Mouse (Mus musculus): ENCODE results near the gene Ctso. TPM values are rescaled to one million over a fixed set of nuclear protein-coding genes. Genes with fewer than 3 reads are reported as not detected.

Gene Ctso
- polyA plus RNA-seq, 1 experiment from 2014 or later = 25.7 TPM

- no peaks in the 10 kb centered on the region for H3K27me3 ChIP-seq (ENCODE audit: insufficient read depth, low read length)
- TF ChIP-seq CTCF (IDR thresholded peaks at IDR 0.05; ENCODE audit: low read depth) = no peak
- 87% methylated on average over 3 of the region's 3 CpGs for WGBS
These were observed 15.0 kb upstream of the Ctso start for GRCm38 (mm10) chr3:81917354-81917935.

GRCm38 (mm10) chr3:81918215-81918614 is 14.2 kb upstream of the Ctso start:
- no peak for DNase-seq (ENCODE audit: low spot score)
- no peak overlapping the region for H3K4me2 ChIP-seq (ENCODE audit: low read length)
- no peak overlapping the region for H3K9ac ChIP-seq (ENCODE audit: low read depth, low read length)
- no peaks in the 10 kb centered on the region for H3K4me1 ChIP-seq (replicated peaks; ENCODE audit: insufficient read depth, low read length)
- no peak for TF ChIP-seq CTCF (IDR thresholded peaks at IDR 0.05; ENCODE audit: low read depth)
- no peak overlapping the region for H3K27ac ChIP-seq
- WGBS = 86% methylated on average over 8 of the region's 8 CpGs
- no peak overlapping the region for H3K4me3 ChIP-seq (replicated peaks; ENCODE audit: low read depth, low read length)
- no peaks in the 10 kb centered on the region for H3K9me3 ChIP-seq (replicated peaks; ENCODE audit: low read length)
- no peak for ATAC-seq (replicated peaks; ENCODE audit: low FRiP score, low read depth)
- H3K36me3 ChIP-seq (ENCODE audit: insufficient read depth, low read length) = no peaks in the 10 kb centered on the region
- no peaks in the 10 kb centered on the region for H3K27me3 ChIP-seq (ENCODE audit: insufficient read depth, low read length)

More at GRCm38 (mm10) chr3:81917354-81917935, 15.0 kb upstream of the Ctso start:
- no peak overlapping the region for H3K4me2 ChIP-seq (ENCODE audit: low read length)
- no peaks in the 10 kb centered on the region for H3K4me1 ChIP-seq (replicated peaks; ENCODE audit: insufficient read depth, low read length)
- DNase-seq (ENCODE audit: low spot score) = no peak
- H3K36me3 ChIP-seq (ENCODE audit: insufficient read depth, low read length) = no peaks in the 10 kb centered on the region
- ATAC-seq (replicated peaks; ENCODE audit: low FRiP score, low read depth) = no peak
- H3K9me3 ChIP-seq (replicated peaks; ENCODE audit: low read length) = no peaks in the 10 kb centered on the region
- no peak overlapping the region for H3K9ac ChIP-seq (ENCODE audit: low read depth, low read length)
- H3K4me3 ChIP-seq (replicated peaks; ENCODE audit: low read depth, low read length) = no peak overlapping the region
- H3K27ac ChIP-seq = no peak overlapping the region

GRCm38 (mm10) chr3:81919681-81920080 is 12.7 kb upstream of the Ctso start:
- DNase-seq (ENCODE audit: low spot score) (no peak), ATAC-seq (replicated peaks; ENCODE audit: low FRiP score, low read depth) (no peak)
- no peaks in the 10 kb centered on the region for H3K27me3 ChIP-seq (ENCODE audit: insufficient read depth, low read length)
- H3K4me1 ChIP-seq (replicated peaks; ENCODE audit: insufficient read depth, low read length) = no peaks in the 10 kb centered on the region
- no peak overlapping the region for H3K4me3 ChIP-seq (replicated peaks; ENCODE audit: low read depth, low read length)
- WGBS = 61% methylated on average over 3 of the region's 3 CpGs
- no peaks in the 10 kb centered on the region for H3K36me3 ChIP-seq (ENCODE audit: insufficient read depth, low read length)
- H3K9me3 ChIP-seq (replicated peaks; ENCODE audit: low read length) = no peaks in the 10 kb centered on the region
- no peak overlapping the region for H3K9ac ChIP-seq (ENCODE audit: low read depth, low read length)
- H3K27ac ChIP-seq = no peak overlapping the region
- H3K4me2 ChIP-seq (ENCODE audit: low read length) = no peak overlapping the region
- TF ChIP-seq CTCF (IDR thresholded peaks at IDR 0.05; ENCODE audit: low read depth) = no peak

GRCm38 (mm10) chr3:81922910-81923309 is 9.5 kb upstream of the Ctso start:
- ATAC-seq (replicated peaks; ENCODE audit: low FRiP score, low read depth) (no peak; the same call in 1 of the 2 replicates), DNase-seq (ENCODE audit: low spot score) (no peak)
- H3K36me3 ChIP-seq (ENCODE audit: insufficient read depth, low read length) = no peaks in the 10 kb centered on the region
- no peaks in the 10 kb centered on the region for H3K4me1 ChIP-seq (replicated peaks; ENCODE audit: insufficient read depth, low read length)
- H3K27me3 ChIP-seq (ENCODE audit: insufficient read depth, low read length) = no peaks in the 10 kb centered on the region
- no peak overlapping the region for H3K9ac ChIP-seq (ENCODE audit: low read depth, low read length)
- no peak overlapping the region for H3K4me3 ChIP-seq (replicated peaks; ENCODE audit: low read depth, low read length)
- no peak overlapping the region for H3K27ac ChIP-seq
- 62% methylated on average over 4 of the region's 4 CpGs for WGBS
- 0 out of 2 replicates have a peak, but pooled peaks have one; percentile 11 for TF ChIP-seq CTCF (IDR thresholded peaks at IDR 0.05; ENCODE audit: low read depth)
- no peaks in the 10 kb centered on the region for H3K9me3 ChIP-seq (replicated peaks; ENCODE audit: low read length)
- H3K4me2 ChIP-seq (ENCODE audit: low read length) = no peak overlapping the region

- Histone ChIP-seq H3K36me3 (ENCODE audit: insufficient read depth, low read length) (no peaks in the 10 kb centered on the region), H3K4me1 (replicated peaks; ENCODE audit: insufficient read depth, low read length) (no peaks in the 10 kb centered on the region), H3K27ac (no peak overlapping the region), H3K27me3 (ENCODE audit: insufficient read depth, low read length) (no peaks in the 10 kb centered on the region), H3K9ac (ENCODE audit: low read depth, low read length) (no peak overlapping the region), H3K4me2 (ENCODE audit: low read length) (no peak overlapping the region), H3K4me3 (replicated peaks; ENCODE audit: low read depth, low read length) (no peak overlapping the region), H3K9me3 (replicated peaks; ENCODE audit: low read length) (no peaks in the 10 kb centered on the region)
- DNase-seq (ENCODE audit: low spot score) (peak; percentile 89), ATAC-seq (replicated peaks; ENCODE audit: low FRiP score, low read depth) (0 out of 2 replicates have a peak, but pooled peaks have one; percentile 21)
- 0% methylated on average over 1 of the region's 1 CpGs for WGBS
- TF ChIP-seq CTCF (IDR thresholded peaks at IDR 0.05; ENCODE audit: low read depth) = peak; percentile 83
These were observed 7.5 kb upstream of the Ctso start for GRCm38 (mm10) chr3:81924931-81925330.

GRCm38 (mm10) chr3:81925856-81926255 is 6.5 kb upstream of the Ctso start:
- no peaks in the 10 kb centered on the region for H3K9me3 ChIP-seq (replicated peaks; ENCODE audit: low read length)
- 33% methylated on average over 5 of the region's 5 CpGs for WGBS

More at GRCm38 (mm10) chr3:81925856-81926255, 6.5 kb upstream of the Ctso start:
- no peak overlapping the region for H3K4me2 ChIP-seq (ENCODE audit: low read length)
- no peak overlapping the region for H3K4me3 ChIP-seq (replicated peaks; ENCODE audit: low read depth, low read length)
- no peak overlapping the region for H3K27ac ChIP-seq
- no peak for DNase-seq (ENCODE audit: low spot score)
- no peak for TF ChIP-seq CTCF (IDR thresholded peaks at IDR 0.05; ENCODE audit: low read depth)
- H3K4me1 ChIP-seq (replicated peaks; ENCODE audit: insufficient read depth, low read length) = no peaks in the 10 kb centered on the region
- no peaks in the 10 kb centered on the region for H3K27me3 ChIP-seq (ENCODE audit: insufficient read depth, low read length)
- no peaks in the 10 kb centered on the region for H3K36me3 ChIP-seq (ENCODE audit: insufficient read depth, low read length)
- ATAC-seq (replicated peaks; ENCODE audit: low FRiP score, low read depth) = no peak
- no peak overlapping the region for H3K9ac ChIP-seq (ENCODE audit: low read depth, low read length)
